Mouse (Mus musculus): ENCODE data around the gene Pacrg. TPM values are rescaled to one million over a fixed set of nuclear protein-coding genes. Genes with fewer than 3 reads are reported as not detected.

The Pacrg gene
- total RNA-seq, 1 experiment from 2014 or later: not detected

DNA sequence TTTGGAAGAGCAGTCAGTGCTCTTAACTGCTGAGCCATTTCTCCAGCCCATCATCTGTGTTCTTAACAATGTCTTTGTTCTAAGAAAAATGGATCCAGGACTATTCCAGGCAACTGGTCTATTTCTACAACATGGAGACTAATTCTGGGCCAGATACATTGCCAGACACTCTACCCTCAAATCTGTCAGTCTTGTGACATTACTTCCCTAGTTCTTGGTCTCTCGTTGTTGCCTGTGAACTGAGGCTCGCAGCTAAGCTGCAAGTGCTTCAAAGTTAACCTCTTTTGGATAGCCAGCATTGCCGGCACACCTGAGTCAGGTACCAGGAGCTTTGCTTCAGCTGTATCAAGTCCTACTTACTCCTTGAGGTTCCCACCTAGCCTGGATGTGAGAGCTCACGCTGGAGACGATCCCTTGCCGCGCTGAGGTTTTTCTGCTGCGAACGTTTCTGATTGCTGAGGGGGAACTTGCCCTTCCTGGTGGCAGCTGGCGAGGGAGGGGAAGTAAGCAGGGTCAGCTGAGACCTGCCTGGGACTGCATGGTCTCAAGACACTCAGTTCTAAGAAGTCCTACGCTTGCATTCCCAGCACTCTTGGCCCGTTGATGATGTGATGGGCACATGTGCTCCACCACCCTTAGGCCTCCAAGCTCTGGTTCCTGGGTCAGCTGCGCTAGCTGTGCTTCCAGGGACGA lies 447.6 kb downstream of the Pacrg start:
- peak; percentile 83 for ATAC-seq (replicated peaks; ENCODE audit: low read depth, poor library complexity, severe bottlenecking)

DNA sequence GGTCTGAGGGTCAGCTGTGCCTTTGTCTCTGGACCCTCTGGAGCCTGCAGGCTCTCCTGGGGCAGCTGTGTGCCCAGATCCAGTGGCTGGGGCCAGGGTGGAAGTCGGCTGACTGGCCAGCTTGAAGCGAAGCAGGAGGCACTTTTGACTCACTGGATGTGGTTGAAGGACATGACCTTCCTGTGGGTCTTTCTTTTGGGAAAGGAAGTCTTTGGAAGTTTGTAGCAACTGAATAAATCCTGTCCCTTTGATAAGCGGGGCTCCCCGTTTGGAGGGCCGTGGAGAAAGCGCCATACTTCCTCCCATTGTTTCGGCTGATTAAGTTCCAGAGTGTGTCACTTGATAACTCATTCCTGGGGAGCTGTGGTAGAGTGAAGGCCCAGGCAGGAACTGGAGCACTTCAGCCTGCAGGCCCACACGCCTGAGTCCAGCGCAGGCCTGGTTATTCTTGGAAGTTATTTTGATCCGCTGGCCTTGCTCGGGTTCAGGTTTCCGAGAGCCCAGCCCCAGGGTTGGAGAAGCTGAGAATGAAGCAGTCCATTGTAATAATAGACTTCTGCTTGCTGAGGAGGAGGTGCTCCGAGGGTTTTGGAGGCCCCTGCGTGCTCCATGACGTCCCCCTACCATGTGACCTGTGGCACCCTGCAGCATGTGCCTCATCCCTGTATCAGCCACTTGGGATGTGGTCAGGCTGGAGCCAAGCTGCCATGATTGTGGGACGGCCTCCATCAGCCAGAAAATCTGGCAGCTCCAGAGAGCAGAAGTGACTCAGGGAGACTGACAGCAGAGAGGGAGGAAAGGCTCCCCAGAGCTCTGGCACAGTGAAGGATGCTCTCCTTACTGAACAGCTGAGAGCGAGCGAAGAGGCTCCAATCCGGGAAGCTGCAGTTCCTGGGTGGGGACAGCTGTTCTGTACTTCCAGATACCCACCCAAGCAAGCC lies 449.6 kb downstream of the Pacrg start:
- ATAC-seq (replicated peaks; ENCODE audit: low read depth, poor library complexity, severe bottlenecking): peak; percentile 17

GRCm38 (mm10) chr17:10389740-10390139 lies 450.4 kb downstream of the Pacrg start:
- ATAC-seq (replicated peaks; ENCODE audit: low read depth, poor library complexity, severe bottlenecking): no peak

GRCm38 (mm10) chr17:10386548-10386947 lies 453.6 kb downstream of the Pacrg start:
- ATAC-seq (replicated peaks; ENCODE audit: low read depth, poor library complexity, severe bottlenecking): no peak

DNA sequence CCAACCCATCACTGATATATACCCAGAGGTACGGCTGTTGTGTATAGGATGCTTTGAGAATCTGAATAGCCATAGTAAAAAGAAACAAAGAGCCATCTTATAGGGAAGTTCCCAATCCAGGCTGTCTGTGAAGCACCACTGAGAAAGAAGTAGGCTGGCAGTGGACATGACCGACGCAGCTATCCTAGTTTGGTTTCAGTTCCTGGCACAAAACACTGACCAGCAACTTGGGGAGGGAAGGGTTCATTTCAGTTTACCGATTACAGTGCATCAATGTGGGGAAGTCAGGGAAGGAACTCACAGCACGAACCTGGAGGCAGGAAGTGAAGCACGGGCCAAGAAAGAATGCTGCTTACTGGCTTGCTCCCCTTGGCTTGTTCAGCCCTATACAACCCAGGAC lies 456.7 kb downstream of the Pacrg start:
- peak; percentile 50 for ATAC-seq (replicated peaks; ENCODE audit: low read depth, poor library complexity, severe bottlenecking)

GRCm38 (mm10) chr17:10378467-10379175 lies 461.5 kb downstream of the Pacrg start:
- ATAC-seq (replicated peaks; ENCODE audit: low read depth, poor library complexity, severe bottlenecking): no peak

DNA sequence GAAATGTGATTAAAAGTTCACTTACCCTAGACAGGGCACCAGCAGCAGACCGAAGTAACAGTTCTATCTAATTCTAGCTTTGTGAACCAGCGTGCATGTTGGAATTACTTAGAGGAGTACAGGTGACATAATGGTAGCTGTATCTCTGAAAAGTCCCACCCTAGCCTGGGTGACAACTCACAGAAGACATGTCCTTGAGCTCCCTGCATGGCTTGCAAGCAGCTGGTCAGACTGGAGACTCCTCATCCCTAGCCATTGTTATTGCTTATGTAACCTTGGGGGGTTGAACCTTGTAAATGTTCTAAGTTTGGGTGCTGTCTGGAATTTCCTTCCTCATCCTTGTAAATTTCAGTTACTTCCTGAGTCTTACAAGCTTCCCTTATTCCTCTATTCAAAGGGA lies 462.5 kb downstream of the Pacrg start:
- no peak for ATAC-seq (replicated peaks; ENCODE audit: low read depth, poor library complexity, severe bottlenecking)

DNA sequence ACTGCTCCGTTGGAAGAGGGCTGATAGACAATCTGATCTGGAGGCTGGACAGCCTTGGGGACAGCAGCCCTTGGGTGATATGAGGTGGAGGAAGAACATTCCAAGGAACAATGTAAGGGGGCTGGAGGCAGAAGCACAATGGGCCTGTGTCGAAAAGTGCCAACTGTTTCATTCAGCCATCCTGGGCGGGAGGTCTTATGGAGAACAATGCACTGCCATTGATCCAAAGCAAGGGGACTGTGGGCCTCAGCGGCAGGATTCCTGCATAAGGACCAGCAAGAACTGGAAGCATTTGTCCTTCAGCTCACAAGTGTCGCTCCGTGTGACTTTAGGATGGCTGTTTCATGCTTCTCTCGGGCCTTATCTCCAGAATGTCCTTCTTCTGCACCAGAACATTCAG lies 465.8 kb downstream of the Pacrg start:
- no peak for ATAC-seq (replicated peaks; ENCODE audit: low read depth, poor library complexity, severe bottlenecking)

GRCm38 (mm10) chr17:10373727-10374126 lies 466.4 kb downstream of the Pacrg start:
- ATAC-seq (replicated peaks; ENCODE audit: low read depth, poor library complexity, severe bottlenecking): no peak

DNA sequence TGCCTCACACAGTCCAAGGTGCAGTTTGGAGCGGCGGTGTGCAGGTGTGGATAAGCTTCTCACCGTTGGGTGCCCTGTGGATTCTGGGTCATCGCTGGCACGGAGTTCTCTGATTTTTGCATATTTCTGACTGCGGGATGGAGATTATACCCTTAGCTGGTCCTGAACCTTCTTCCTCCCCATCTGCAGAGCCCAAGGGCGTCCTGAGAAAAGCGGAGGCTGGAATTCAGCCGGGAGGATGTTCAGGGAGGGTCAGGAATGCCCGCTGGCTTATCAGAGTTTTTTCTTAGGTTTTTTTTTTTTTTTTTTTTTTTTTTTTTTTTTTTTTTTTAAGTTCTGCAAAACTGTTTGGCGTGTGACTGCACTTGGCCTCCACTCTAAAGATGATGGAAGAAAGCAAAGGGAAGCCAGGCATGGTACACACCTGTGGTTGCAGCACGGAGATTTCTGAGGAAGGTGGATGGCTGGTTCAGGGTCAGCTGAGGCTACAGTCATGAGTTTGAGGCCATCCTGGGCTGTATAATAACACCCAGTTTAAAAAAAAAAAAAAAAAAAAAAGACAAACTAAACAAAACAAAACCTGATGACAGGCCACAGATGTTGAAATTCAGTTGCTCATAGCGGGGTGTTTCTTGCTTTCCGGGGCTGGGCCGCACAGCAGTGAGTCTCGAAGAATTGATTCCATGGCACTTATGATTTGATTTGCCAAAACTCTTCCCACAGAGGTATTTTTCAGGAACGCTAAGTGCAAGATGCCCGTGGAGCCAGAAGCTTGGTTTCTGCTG lies 467.9 kb downstream of the Pacrg start:
- ATAC-seq (replicated peaks; ENCODE audit: low read depth, poor library complexity, severe bottlenecking): no peak

DNA sequence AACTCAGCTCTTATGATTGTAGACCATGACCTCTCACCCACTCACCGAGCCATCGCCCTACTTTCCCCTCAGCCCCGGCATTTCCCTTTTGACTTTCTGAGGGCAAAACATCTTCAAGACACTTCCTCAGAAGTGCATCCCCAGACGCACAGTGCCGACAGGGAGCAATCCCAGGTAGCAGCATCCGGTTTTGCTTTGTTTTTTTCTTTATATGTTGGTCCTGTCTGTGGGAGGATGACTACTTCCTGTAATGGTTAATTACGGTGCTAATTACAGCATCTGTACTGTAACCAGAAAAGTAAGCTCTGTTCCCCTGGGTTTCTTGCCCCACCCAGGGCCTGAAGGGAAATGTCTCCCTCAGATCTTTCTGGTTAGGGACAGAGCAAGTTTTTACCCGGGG lies 468.6 kb downstream of the Pacrg start:
- ATAC-seq (replicated peaks; ENCODE audit: low read depth, poor library complexity, severe bottlenecking): 0 out of 2 replicates have a peak, but pooled peaks have one; percentile 16

- peak; percentile 75 for ATAC-seq (replicated peaks; ENCODE audit: low read depth, poor library complexity, severe bottlenecking)
These were observed 469.4 kb downstream of the Pacrg start for GRCm38 (mm10) chr17:10370660-10371130.

GRCm38 (mm10) chr17:10369961-10370659 lies 470.0 kb downstream of the Pacrg start:
- peak; percentile 34 for ATAC-seq (replicated peaks; ENCODE audit: low read depth, poor library complexity, severe bottlenecking)

- ATAC-seq (replicated peaks; ENCODE audit: low read depth, poor library complexity, severe bottlenecking): no peak
These were observed 473.1 kb downstream of the Pacrg start for GRCm38 (mm10) chr17:10367044-10367443.

- no peak for ATAC-seq (replicated peaks; ENCODE audit: low read depth, poor library complexity, severe bottlenecking)
These were observed 473.5 kb downstream of the Pacrg start for GRCm38 (mm10) chr17:10366577-10366976.

DNA sequence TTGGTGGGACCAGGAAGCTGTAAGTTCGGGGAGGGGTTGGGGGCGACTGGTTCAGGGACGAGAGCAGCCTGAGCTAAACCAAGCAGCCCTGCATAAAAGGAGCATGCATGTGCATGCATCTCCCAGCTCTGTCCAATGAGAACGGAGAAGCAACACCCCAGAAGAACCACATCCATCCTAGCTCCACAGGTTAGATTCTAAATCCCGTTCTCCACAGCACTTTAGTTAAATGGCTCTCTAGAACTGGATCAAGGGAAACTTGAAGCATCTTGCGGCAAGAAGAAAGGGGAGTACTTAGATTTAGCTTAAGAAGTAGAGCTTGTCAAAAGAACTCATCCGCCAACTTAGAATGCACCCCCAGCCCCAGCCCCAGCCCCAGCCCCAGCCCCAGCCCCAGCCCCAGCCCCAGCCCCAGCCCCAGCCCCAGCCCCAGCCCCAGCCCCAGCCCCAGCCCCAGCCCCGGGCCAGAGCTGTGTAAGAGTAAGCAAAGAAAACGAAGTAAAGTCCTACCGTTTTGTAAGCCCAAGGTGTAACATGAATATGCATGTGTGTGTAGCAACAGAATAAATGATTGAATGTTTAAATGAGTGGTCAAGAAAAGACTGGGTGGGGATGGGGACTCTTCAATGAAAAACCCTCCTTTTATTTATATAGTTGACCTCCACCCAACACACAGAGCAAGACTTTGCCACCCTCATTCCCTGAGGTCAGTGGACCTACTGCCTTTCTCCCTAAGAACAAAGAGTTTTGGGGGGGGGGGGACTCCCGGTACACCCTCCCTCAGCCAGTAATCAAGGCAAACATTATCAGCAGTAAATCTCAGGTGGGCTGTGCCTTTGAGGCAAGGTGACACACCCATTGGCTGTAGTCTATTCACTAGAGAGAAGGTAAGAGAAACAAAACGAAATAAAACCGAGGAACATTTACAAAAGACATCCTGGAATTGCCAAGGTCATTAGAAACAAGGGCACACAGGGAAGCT lies 474.3 kb downstream of the Pacrg start:
- ATAC-seq (replicated peaks; ENCODE audit: low read depth, poor library complexity, severe bottlenecking): no peak

- ATAC-seq (replicated peaks; ENCODE audit: low read depth, poor library complexity, severe bottlenecking): no peak
These were observed 477.0 kb downstream of the Pacrg start for GRCm38 (mm10) chr17:10363151-10363550.

GRCm38 (mm10) chr17:10361882-10362291 lies 478.2 kb downstream of the Pacrg start:
- no peak for ATAC-seq (replicated peaks; ENCODE audit: low read depth, poor library complexity, severe bottlenecking)
